Mouse (Mus musculus) kidney, adult 8-10 months (tissue): Measurements from ENCODE around the gene Pex11b.
"Not testable (repeated sequence)": the region's sequence is repeated elsewhere in the genome, so short reads cannot be mapped to it uniquely, and the experiment has no call there.

ENCODE experiments used
- DNase-seq, 2 experiments: peaks; one replicate each; pipeline ENCODE4 v3.0.0; 2022

Gene Pex11b

DNA sequence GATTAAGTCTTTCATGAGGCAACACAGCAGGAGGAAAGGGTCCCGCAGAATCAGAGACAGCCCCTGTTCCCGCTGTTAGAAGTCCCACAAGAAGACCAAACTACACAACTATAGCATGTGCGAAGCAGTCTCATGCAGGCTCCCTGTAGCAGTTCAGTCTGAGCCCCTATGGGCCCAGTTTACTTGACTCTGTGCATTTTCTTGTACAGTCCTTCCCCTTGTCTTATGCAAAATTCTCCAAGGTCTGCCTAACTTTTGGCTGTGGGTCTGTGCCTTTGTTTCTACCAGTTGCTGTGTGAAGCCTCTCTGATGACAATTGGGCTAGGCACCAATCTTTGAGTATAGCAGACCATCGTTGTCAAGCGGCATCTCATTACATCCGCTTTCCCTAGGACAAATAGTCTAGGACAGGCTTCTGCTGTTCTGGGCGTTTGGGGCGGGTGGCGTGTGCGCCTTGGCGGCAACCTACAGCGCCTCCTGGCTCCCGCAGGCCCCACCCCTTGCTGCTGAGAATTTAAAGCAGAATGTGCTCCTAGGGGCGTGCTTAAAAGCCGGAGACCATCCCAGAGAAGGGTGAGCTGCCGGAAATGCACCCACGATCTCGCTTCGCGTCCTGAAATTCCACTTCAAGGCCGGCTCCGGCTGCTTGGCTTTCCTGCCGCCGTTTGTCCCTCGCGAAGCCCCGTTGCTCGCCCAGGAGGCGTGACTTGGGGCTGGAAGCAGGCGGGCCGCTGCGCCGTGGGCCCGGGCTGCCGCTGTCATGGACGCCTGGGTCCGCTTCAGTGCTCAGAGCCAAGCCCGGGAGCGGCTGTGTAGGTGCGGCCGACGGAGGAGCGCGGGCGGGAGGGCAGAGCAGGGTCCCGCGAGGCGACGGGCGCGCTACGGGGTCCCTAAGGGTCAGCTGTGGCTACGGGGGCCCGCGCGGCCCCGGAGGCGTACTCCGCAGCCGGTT, at the start of gene Pex11b, which contains the start of gene Gm42957:
Pex11b (plus strand) TSS at position 449 of the 952 bp plus-strand sequence.
Gm42957 (plus strand) TSS at position 547 of the 952 bp plus-strand sequence.
- DNase-seq = peak; percentile 83 to 88

GRCm38 (mm10) chr3:96590657-96591056, 44.5 kb upstream of the Pex11b start:
- DNase-seq = no peak

DNA sequence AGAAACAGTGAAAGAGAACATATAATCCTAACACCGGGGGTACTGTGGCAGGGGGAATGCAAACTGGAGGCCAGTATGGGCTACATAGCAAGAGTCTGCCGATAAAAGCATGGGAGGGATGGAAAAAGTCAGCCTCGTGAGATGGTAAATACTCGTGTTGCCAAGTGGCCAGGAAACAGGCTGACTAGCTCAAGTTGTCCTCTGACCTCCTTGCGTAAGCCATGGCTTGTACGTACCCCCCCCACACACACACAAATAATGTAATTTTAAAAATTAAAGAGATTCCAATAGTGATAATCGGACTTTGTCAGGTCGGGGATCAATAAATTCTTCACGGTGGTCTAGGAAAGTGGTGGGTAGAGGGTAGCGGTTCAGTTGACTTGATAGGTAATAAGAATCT, 41.8 kb upstream of the Pex11b start:
- no peak for DNase-seq

GRCm38 (mm10) chr3:96593790-96594560, 41.2 kb upstream of the Pex11b start, which contains the start of gene Polr3gl:
Polr3gl (minus strand) TSS chr3:96594181.
- peak; percentile 94 to 95 for DNase-seq

GRCm38 (mm10) chr3:96594851-96595250, 40.3 kb upstream of the Pex11b start:
- no peak for DNase-seq

GRCm38 (mm10) chr3:96595661-96596060, 39.5 kb upstream of the Pex11b start:
- DNase-seq = no peak

DNA sequence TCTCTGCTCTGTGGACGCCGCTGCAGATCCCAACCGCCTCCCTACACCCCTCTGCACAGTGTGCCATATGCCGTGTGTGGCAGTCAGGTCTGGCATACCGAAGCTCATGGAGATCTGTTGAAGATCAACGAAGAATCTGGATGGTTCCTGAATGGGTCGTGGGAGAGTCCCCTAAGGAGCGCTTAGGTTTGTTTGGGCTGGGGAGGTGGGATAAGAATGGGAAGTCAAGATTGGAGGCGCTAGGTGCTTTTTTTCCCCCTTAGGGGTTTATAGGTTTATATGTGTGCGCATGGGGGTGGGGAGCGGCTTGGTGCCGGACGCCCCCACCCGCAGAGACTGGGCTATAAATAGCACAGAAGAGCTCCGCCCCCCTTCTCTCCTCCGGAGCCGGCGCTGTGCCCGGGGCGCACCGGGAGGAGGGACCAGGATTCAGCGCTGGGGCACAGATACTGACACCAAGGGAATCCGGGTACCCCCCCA, 38.9 kb upstream of the Pex11b start, which contains the start of gene Ankrd34a:
Ankrd34a (plus strand) TSS at position 409 of the 480 bp plus-strand sequence.
- no peak for DNase-seq

DNA sequence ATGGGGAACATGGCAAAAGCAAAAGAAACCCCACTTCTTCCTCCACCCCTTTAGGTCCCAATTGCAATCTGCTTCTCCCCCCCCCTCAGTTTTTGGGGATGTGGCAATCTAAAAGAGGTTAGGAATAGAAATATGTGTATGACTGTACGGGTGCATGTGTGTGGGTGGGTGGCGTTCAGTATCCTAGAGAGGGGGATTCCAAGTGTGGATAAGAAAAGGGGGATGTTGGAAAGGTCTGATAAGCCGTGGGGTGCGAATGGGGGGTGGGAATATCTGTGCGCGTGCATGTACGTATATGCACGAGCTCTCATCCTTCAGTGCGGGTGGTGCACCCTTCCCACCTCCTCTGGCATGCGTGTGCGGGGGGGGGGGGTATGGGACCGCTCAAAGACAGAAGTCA, 38.3 kb upstream of the Pex11b start:
- DNase-seq = no peak

GRCm38 (mm10) chr3:96597435-96597891, 37.7 kb upstream of the Pex11b start:
- no peak for DNase-seq

DNA sequence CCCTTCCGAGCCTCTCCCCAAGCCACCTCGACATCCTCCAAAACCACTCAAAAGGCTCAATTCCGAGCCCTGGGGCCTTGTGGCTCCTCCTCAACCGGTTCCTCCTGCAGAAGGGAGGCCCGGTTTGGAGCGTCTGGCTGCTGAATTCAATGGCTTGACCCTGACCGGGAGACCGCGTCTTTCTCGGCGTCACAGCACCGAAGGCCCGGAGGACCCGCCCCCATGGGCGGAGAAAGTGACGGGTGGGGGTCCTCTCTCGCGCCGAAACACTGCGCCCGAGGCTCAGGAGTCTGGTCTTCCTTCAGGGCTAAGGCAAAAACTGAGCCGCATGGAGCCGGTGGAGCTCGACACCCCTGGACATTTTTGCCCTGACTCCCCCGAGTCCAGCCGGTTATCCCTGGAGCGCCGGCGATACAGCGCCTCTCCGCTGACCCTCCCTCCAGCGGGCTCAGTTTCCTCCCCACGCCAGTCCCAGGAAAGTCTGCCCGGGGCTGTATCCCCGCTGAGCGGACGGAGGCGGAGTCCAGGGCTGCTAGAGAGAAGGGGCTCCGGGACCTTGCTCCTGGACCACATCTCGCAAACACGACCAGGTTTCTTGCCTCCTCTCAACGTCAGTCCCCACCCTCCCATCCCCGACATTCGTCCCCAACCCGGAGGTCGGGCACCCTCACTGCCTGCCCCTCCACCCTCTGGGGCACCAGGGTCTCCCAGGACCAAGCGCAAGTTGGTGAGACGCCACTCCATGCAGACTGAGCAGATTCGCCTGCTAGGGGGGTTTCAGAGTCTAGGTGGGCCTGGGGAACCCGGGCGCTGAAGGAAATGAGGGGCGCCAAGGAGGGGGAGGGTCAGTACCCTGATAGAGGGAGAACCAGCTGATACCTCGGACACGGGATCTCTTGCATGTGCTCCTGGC, 36.8 kb upstream of the Pex11b start:
- peak in 1 of 2 experiments; percentile 45 for DNase-seq

- no peak for DNase-seq
Measured at GRCm38 (mm10) chr3:96599069-96599393, 36.1 kb upstream of the Pex11b start.

- DNase-seq = no peak
Measured at GRCm38 (mm10) chr3:96599411-96599810, 35.8 kb upstream of the Pex11b start.

DNA sequence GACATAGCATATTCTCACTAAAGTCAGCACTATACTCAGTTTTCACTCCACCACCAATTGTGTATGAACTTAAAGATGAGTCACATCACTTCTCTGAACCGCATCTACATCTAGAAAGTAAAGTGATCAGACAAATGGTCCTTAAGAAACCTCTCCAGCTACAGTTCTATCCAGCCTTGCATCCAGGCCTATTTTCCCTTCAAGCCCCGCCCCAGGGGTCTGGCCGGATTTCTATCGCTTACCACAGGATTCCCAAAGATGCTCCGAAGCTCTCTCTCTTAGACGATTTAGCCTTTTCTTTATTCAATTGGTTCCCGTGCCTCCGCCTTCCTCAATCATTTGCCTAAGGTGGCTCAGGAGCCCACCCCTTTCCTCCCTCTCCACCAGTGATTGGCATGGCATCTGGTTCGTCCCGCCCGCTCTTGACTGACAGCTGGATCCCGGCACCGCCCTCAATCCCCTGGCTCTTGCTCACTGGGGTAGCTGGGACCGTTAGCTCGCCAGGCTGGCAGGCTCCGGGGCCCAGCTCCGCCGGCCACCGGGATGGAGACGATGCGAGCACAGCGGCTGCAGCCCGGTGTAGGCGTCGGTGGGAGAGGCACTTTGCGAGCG, 34.4 kb upstream of the Pex11b start, which contains the start of gene Lix1l:
Lix1l (plus strand) TSS at position 511 of the 612 bp plus-strand sequence.
- DNase-seq = peak; percentile 86 to 91

GRCm38 (mm10) chr3:96601251-96601787, 33.9 kb upstream of the Pex11b start:
- peak; percentile 54 to 55 for DNase-seq

DNA sequence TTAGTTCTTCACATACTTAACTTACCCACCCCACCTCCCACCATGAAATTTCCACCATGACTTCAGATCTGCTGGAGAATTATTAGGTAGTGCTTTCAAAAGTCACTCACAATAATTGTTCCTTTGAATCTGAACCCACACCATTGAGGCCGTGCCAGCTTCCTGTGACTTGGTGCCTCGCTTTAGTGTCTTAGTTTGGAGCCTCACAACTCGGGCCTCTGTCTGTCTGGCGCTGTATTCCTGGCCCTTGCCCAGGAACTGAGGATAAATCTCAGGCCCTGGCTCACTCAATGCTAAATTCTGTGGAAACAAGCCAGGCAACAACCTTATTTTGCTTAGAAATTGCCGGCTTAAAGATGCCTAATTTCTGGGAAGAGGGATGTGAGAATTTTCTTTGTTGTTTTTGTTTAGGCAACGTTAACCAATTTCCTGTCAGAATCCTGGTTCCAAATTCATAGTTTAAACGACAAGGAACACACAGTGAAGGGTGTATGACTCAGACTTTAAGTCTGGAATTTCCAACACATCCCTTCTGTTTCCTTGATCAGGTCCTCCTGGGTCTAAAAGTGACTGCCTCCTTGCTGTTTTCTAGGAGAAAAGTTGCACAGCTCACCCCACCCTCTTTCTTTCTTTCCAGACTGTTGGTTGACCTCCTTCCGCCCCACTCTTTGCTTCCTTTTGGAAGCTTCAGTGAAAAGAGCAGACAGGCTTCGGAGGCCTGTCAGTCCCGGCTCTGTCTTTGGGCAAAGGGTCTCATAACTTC, 33.1 kb upstream of the Pex11b start:
- DNase-seq = no peak

DNA sequence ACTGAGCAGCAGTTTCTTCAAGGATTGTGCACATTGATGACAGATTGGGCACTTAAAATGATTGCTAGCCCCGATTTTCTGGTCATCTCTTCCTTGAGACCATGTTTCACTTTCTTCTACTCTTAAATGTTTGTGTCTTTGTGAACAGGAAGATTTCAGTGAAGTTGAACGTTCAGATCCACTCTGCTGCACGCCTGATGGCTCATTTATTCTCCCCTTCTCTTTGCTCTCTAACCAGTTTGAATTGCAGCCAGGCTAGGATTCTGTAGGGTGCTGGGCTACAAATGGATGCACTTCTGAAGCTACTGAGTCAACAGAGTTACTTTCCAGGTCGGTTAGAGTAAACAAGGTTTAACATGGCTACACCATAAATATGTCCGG, 32.5 kb upstream of the Pex11b start:
- DNase-seq = no peak

GRCm38 (mm10) chr3:96603311-96603710, 31.9 kb upstream of the Pex11b start:
- no peak for DNase-seq

- not testable (repeated sequence) for DNase-seq
Measured at GRCm38 (mm10) chr3:96606007-96606406, 29.2 kb upstream of the Pex11b start.

DNA sequence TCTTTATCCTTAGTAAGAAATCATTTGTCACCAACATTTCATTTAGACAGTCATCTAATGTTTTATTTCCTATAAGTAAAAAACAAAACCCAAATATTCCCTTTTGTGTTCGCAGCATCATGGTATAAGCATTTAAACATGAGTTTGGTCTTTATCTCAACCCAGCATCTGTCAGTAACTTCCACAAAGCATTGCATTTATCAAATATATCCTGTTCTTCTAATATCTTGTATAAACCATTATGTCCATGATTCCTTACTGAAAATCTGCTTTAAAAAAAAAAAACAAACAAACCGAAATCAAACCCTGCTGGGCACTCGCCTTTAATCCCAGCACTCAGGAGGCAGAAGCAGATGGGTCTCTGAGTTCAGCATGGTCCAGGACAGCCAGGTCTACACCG, 28.6 kb upstream of the Pex11b start:
- no peak for DNase-seq

DNA sequence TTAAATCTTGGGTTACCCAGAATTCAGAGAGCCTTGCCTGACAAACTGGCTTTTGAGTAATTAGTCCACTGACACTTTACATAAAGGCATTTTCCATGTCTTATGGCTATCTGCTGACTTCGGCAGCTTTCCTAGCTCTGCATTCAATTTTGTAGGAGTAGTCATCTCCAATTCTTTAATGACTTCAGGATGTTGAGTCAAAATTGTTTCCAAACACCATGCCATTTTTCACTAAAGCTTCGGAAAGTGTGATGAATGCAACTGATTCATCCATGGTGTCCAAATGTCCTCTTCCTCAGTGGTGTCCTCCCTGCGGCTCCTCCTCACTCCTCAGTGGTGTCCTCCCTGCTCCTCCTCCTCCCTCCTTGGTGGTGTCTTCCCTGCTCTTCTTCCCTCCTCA, 17.2 kb upstream of the Pex11b start:
- no peak for DNase-seq

DNA sequence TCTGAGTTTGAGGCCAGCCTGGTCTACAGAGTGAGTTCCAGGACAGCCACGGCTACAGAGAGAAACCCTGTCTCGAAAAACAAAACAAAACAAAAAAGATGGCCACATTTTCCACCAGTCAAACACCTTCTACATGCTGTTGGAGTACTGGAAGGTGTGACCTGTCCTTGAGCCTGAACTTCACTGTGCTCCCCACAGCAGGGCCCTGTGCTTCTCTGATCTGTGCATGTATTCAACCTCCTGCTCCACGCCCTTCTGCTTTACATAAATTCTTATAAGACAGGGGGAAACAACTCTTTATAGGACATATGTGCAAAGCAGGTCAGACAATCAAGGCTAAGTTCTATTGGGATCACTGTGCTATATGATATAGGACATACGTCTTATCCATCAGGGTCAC, 12.0 kb upstream of the Pex11b start:
- DNase-seq = no peak
